Mouse (Mus musculus): ENCODE results near the gene Arl15. TPM values are rescaled to one million over a fixed set of nuclear protein-coding genes. Genes with fewer than 3 reads are reported as not detected.

The Arl15 gene
- polyA plus RNA-seq, 1 experiment from 2014 or later, result 19.7 TPM

- ATAC-seq, result no peak
- H3K27me3 ChIP-seq (replicated peaks; ENCODE audit: control insufficient read depth, insufficient read depth, low read length), result no peaks in the 10 kb centered on the region
- H3K4me2 ChIP-seq (ENCODE audit: low read length), result no peak overlapping the region
- H3K36me3 ChIP-seq (ENCODE audit: control insufficient read depth, insufficient read depth), result no peaks in the 10 kb centered on the region
- no peaks in the 10 kb centered on the region for H3K9me3 ChIP-seq (ENCODE audit: control insufficient read depth, low read length)
- H3K9ac ChIP-seq (replicated peaks; ENCODE audit: low read depth, low read length), result no peak overlapping the region
- H3K27ac ChIP-seq (ENCODE audit: low read length), result no peak overlapping the region
- peaks cover 5% of the 10 kb centered on the region; the same call in 1 of the 2 replicates for H3K4me1 ChIP-seq (replicated peaks; ENCODE audit: control insufficient read depth, insufficient read depth, low read length)
- H3K4me3 ChIP-seq (replicated peaks; ENCODE audit: low read length), result no peak overlapping the region
- 5% methylated on average over 6 of the region's 6 CpGs for WGBS
Observed at GRCm38 (mm10) chr13:113975722-113976121, 181.4 kb downstream of the Arl15 start.

DNA sequence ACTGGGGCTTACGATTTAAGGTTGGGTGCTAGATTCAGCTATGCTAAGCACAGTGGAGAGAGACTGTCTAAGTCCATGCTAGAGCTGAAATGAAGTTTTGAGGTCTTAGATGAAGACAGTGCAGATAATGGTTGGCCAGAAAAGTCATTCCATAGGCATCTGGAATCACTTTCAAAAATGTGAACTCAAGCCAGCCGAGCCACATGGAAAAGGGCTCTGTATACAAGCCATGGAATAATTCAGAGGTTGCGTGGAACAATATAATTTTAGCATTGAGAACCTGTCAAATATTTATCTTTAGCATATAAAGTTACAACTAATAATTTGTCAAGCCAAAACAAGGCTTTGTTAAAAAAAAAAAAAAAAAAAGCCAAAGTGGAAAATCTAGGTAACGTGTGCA is 182.6 kb downstream of the Arl15 start:
- H3K4me3 ChIP-seq (replicated peaks; ENCODE audit: low read length), result no peak overlapping the region
- no peaks in the 10 kb centered on the region for H3K36me3 ChIP-seq (ENCODE audit: control insufficient read depth, insufficient read depth)
- no peak overlapping the region for H3K9ac ChIP-seq (replicated peaks; ENCODE audit: low read depth, low read length)
- no peak for ATAC-seq
- no peak overlapping the region for H3K4me2 ChIP-seq (ENCODE audit: low read length)
- WGBS, result 96% methylated on average over 4 of the region's 4 CpGs
- no peak overlapping the region for H3K27ac ChIP-seq (ENCODE audit: low read length)
- H3K9me3 ChIP-seq (ENCODE audit: control insufficient read depth, low read length), result no peaks in the 10 kb centered on the region
- no peaks in the 10 kb centered on the region for H3K27me3 ChIP-seq (replicated peaks; ENCODE audit: control insufficient read depth, insufficient read depth, low read length)
- peaks cover 12% of the 10 kb centered on the region for H3K4me1 ChIP-seq (replicated peaks; ENCODE audit: control insufficient read depth, insufficient read depth, low read length)

DNA sequence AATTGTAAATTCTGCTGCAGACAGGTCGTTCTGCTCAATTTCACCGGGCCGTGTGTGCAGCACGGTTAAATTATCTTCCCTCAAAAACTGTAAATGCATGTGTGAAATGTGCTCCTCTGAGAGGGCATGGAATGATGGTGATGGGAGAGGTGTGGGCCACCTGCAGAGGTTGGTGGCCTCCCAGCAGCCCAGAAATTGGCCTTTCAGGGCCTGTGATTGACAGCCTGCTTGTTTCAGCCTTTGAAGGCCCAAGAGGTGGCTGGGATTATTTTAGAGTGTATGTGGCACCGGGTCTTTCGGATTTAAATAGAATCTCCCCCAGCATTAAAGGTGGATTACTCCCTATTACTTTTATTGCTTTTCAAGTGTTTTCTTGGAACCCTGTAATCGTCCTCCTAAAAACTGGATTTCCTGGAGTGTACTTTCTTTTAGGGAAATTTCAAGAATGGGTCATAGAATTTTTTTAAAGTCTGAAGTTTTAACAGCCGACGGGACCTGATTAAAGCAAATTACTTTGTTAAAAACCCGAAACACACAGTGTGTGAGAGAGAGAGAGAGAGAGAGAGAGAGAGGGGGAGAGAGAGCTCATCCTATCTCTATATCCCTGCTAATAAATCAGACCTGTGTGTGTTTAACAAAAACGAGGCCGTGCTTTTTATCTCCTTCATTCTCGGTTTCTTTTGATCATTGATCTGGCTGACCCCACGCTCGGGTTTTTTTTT is 186.6 kb downstream of the Arl15 start:
- Histone ChIP-seq H3K27me3 (replicated peaks; ENCODE audit: control insufficient read depth, insufficient read depth, low read length) (no peaks in the 10 kb centered on the region), H3K4me1 (replicated peaks; ENCODE audit: control insufficient read depth, insufficient read depth, low read length) (peaks cover 11% of the 10 kb centered on the region), H3K9ac (replicated peaks; ENCODE audit: low read depth, low read length) (no peak overlapping the region), H3K4me3 (replicated peaks; ENCODE audit: low read length) (no peak overlapping the region), H3K9me3 (ENCODE audit: control insufficient read depth, low read length) (no peaks in the 10 kb centered on the region), H3K36me3 (ENCODE audit: control insufficient read depth, insufficient read depth) (no peaks in the 10 kb centered on the region), H3K4me2 (ENCODE audit: low read length) (no peak overlapping the region; the same call in 1 of the 2 replicates), H3K27ac (ENCODE audit: low read length) (no peak overlapping the region)
- 14% methylated on average over 15 of the region's 15 CpGs for whole genome bisulfite sequencing
- no peak for ATAC-seq

DNA sequence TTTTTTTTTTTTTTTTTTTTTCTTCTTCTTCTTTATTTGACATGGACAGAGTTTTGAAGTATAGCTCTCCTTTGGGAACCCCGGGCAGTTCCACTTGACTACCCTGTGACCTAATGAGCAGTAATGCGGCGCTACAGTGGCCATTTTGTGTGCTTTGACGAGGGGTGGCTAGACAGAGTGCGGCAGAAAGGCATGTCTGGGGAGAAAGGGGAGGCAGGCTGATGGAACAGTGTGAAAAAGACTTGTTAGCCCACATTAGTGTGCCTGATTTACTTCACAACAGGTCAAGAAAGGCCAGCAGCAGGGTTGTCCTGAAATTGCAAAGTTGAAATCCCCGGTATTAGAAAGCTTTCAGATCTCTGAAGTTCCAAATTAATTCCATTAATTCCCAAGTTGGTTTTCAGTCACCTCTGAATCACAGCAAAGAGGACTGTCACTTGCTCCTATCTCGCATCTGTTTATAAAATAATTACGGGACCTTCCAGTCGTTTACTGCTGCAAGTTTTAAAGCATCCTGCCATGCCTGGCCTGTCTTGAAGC is 187.2 kb downstream of the Arl15 start:
- peaks cover 12% of the 10 kb centered on the region for H3K4me1 ChIP-seq (replicated peaks; ENCODE audit: control insufficient read depth, insufficient read depth, low read length)
- H3K9me3 ChIP-seq (ENCODE audit: control insufficient read depth, low read length), result no peaks in the 10 kb centered on the region
- ATAC-seq, result peak; percentile 69
- peak overlapping the region; percentile 32 for H3K4me2 ChIP-seq (ENCODE audit: low read length)
- WGBS, result 8% methylated on average over 9 of the region's 9 CpGs
- H3K27me3 ChIP-seq (replicated peaks; ENCODE audit: control insufficient read depth, insufficient read depth, low read length), result no peaks in the 10 kb centered on the region
- H3K36me3 ChIP-seq (ENCODE audit: control insufficient read depth, insufficient read depth), result no peaks in the 10 kb centered on the region
- H3K4me3 ChIP-seq (replicated peaks; ENCODE audit: low read length), result no peak overlapping the region
- no peak overlapping the region for H3K27ac ChIP-seq (ENCODE audit: low read length)
- H3K9ac ChIP-seq (replicated peaks; ENCODE audit: low read depth, low read length), result no peak overlapping the region

- no peak for ATAC-seq
- Histone ChIP-seq H3K9me3 (ENCODE audit: control insufficient read depth, low read length) (no peaks in the 10 kb centered on the region), H3K4me3 (replicated peaks; ENCODE audit: low read length) (no peak overlapping the region), H3K4me2 (ENCODE audit: low read length) (no peak overlapping the region), H3K36me3 (ENCODE audit: control insufficient read depth, insufficient read depth) (no peaks in the 10 kb centered on the region), H3K9ac (replicated peaks; ENCODE audit: low read depth, low read length) (no peak overlapping the region), H3K27me3 (replicated peaks; ENCODE audit: control insufficient read depth, insufficient read depth, low read length) (no peaks in the 10 kb centered on the region), H3K27ac (ENCODE audit: low read length) (no peak overlapping the region), H3K4me1 (replicated peaks; ENCODE audit: control insufficient read depth, insufficient read depth, low read length) (peaks cover 19% of the 10 kb centered on the region)
- WGBS, result 30% methylated on average over 6 of the region's 6 CpGs
Observed at GRCm38 (mm10) chr13:113983633-113984032, 189.3 kb downstream of the Arl15 start.

- Histone ChIP-seq H3K9me3 (ENCODE audit: control insufficient read depth, low read length) (no peaks in the 10 kb centered on the region), H3K27me3 (replicated peaks; ENCODE audit: control insufficient read depth, insufficient read depth, low read length) (no peaks in the 10 kb centered on the region), H3K4me3 (replicated peaks; ENCODE audit: low read length) (no peak overlapping the region), H3K9ac (replicated peaks; ENCODE audit: low read depth, low read length) (no peak overlapping the region), H3K4me2 (ENCODE audit: low read length) (no peak overlapping the region), H3K36me3 (ENCODE audit: control insufficient read depth, insufficient read depth) (no peaks in the 10 kb centered on the region), H3K27ac (ENCODE audit: low read length) (no peak overlapping the region), H3K4me1 (replicated peaks; ENCODE audit: control insufficient read depth, insufficient read depth, low read length) (peaks cover 19% of the 10 kb centered on the region)
- ATAC-seq, result no peak
- 99% methylated on average over 4 of the region's 4 CpGs for WGBS
Observed at GRCm38 (mm10) chr13:113984491-113984890, 190.2 kb downstream of the Arl15 start.

DNA sequence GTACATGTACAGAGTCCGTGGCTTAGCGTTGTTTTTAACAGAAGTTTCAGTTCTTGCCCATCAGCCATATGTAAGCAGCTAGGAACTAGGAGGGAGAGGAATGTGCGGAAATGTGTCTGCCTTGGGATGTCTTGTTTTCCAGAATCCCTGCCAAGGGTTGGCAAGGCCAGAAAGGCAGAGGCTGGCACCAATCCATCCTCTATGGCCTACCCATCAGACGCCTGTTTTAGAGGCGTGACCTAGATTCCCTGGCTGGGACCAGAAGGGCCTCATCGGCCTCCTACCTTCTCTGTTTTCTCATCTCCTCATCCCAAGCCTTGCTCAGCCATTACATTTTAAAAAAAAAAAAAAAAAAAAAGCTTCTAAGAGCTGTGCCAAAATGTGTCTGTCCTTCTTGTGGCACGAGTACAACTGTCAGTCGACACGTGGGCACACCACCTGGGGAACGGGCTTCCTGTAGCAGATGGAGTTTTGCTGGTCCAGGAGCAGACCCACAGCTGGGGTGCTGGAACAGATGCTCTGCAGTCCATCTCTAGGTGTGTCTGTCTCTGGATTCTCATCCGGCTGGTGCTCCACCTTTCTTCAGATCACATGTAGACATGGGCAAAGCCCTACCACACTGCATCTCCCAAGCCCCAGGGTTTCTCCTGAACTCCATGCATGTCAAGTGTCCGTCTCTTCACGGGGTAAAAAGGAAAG is 192.7 kb downstream of the Arl15 start:
- peak; percentile 53 for ATAC-seq

DNA sequence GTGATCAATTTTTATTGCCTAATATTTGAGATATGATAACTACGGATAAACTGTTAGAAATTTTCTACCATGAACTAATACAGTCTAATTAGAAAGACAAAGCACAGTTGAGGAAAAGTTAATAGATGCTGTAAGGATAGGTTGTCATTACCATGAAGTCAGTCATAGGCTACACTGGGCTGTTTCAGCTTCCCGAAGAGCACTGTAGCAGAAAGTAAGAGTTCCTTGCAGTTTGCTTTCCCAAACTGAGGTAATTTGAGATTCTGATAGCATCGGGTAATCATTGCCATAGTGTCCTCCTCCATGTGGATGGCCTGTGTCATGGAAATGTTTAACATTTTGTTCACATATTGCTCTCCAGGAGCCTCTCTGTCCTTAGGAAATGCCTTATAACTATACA is 195.9 kb downstream of the Arl15 start:
- H3K27ac ChIP-seq (ENCODE audit: low read length), result no peak overlapping the region
- no peak overlapping the region for H3K4me3 ChIP-seq (replicated peaks; ENCODE audit: low read length)
- ATAC-seq, result no peak
- H3K4me2 ChIP-seq (ENCODE audit: low read length), result no peak overlapping the region
- no peaks in the 10 kb centered on the region for H3K27me3 ChIP-seq (replicated peaks; ENCODE audit: control insufficient read depth, insufficient read depth, low read length)
- no peaks in the 10 kb centered on the region for H3K9me3 ChIP-seq (ENCODE audit: control insufficient read depth, low read length)
- 87% methylated on average over 3 of the region's 3 CpGs for WGBS
- H3K36me3 ChIP-seq (ENCODE audit: control insufficient read depth, insufficient read depth), result no peaks in the 10 kb centered on the region
- no peak overlapping the region for H3K9ac ChIP-seq (replicated peaks; ENCODE audit: low read depth, low read length)
- peaks cover 8% of the 10 kb centered on the region for H3K4me1 ChIP-seq (replicated peaks; ENCODE audit: control insufficient read depth, insufficient read depth, low read length)

More for the DNA sequence above, 192.7 kb downstream of the Arl15 start:
- Histone ChIP-seq H3K9ac (replicated peaks; ENCODE audit: low read depth, low read length) (no peak overlapping the region), H3K4me3 (replicated peaks; ENCODE audit: low read length) (no peak overlapping the region), H3K9me3 (ENCODE audit: control insufficient read depth, low read length) (no peaks in the 10 kb centered on the region), H3K4me2 (ENCODE audit: low read length) (no peak overlapping the region), H3K36me3 (ENCODE audit: control insufficient read depth, insufficient read depth) (no peaks in the 10 kb centered on the region), H3K27me3 (replicated peaks; ENCODE audit: control insufficient read depth, insufficient read depth, low read length) (no peaks in the 10 kb centered on the region), H3K27ac (ENCODE audit: low read length) (no peak overlapping the region), H3K4me1 (replicated peaks; ENCODE audit: control insufficient read depth, insufficient read depth, low read length) (peaks cover 11% of the 10 kb centered on the region)
- 49% methylated on average over 13 of the region's 13 CpGs for WGBS

- WGBS, result 50% methylated on average over 10 of the region's 10 CpGs
- H3K4me3 ChIP-seq (replicated peaks; ENCODE audit: low read length), result no peak overlapping the region
- ATAC-seq, result no peak
- no peak overlapping the region for H3K9ac ChIP-seq (replicated peaks; ENCODE audit: low read depth, low read length)
- no peak overlapping the region for H3K4me2 ChIP-seq (ENCODE audit: low read length)
- no peaks in the 10 kb centered on the region for H3K9me3 ChIP-seq (ENCODE audit: control insufficient read depth, low read length)
- peaks cover 11% of the 10 kb centered on the region for H3K4me1 ChIP-seq (replicated peaks; ENCODE audit: control insufficient read depth, insufficient read depth, low read length)
- H3K27me3 ChIP-seq (replicated peaks; ENCODE audit: control insufficient read depth, insufficient read depth, low read length), result no peaks in the 10 kb centered on the region
- H3K27ac ChIP-seq (ENCODE audit: low read length), result no peak overlapping the region
- no peaks in the 10 kb centered on the region for H3K36me3 ChIP-seq (ENCODE audit: control insufficient read depth, insufficient read depth)
Observed at GRCm38 (mm10) chr13:113990701-113991100, 196.4 kb downstream of the Arl15 start.
